Mouse (Mus musculus) heart, postnatal 36 days (tissue): Measurements from ENCODE around the gene Rln1. TPM values are rescaled to one million over a fixed set of nuclear protein-coding genes. Genes with fewer than 3 reads are reported as not detected.

Experiments used
- DNase-seq, 2 experiments: peaks; one replicate each; pipeline ENCODE4 v3.0.0; 2021 to 2022
- intact Hi-C: fragments of 180-260 bp; cut with DNase I; formaldehyde crosslinking; loops from one replicate; pipeline ENCODE4 v1.15.1; 2025
- total RNA-seq, 2 experiments: library from RNA; stranded (reverse); gene quantifications; 2 replicates each; pipeline ENCODE4 v1.2.3; 2021

Rln1 gene
- total RNA-seq, result not detected

GRCm38 (mm10) chr19:29334068-29334745 is at the start of gene Rln1:
Gene Rln1, minus strand, starts transcription at chr19:29334670.
- DNase-seq, result peak; percentile 12 to 14
- intact Hi-C loops, result no loop called here

- intact Hi-C loops, result no loop called here
- DNase-seq, result no peak
Measured at GRCm38 (mm10) chr19:29383368-29383767, 48.9 kb upstream of the Rln1 start.

GRCm38 (mm10) chr19:29379839-29380603 is 45.6 kb upstream of the Rln1 start:
- no peak for DNase-seq
- intact Hi-C loops, result no loop called here

DNA sequence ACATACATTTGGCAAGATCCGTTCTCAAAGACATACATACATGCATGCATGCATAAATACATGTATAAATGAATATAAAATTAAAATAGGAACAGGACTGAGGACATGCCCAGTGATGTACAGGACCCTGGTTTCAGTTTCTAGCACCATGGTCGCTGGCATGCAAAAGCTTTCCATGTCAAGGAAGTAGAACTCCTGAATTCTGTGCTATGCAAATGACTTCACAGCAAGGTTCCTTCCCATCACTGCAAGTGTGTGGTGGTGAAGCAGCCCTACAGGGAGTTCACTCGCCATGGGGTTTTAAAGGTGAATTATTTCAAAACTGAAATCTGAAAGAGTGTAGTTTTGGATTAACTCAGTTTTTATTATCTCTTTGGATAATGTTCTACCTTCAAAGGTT is 41.9 kb upstream of the Rln1 start:
- intact Hi-C loops, result no loop called here

DNA sequence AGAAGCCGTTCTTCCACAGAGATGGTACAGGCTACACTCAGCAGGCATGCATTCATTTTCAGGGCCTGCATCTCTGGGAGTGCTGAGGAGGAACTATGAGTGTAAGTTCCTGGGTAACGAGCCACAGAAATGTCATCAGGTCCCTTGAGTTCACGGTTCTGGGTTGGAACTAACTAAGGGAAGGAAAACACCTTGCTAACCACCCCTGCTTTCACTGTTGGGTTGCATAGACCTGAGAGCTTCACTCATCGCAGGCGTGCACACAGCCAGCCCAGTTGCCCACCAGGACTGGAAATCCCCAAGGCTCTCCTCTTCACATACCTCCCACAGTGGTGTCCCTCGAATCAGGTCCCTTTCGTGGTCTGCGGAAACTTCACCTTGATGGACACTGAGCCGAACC is 40.5 kb upstream of the Rln1 start:
- intact Hi-C loops, result loop anchor here (5.0 kb wide), 1 partner anchor 42 kb away; no protein-coding TSS in a partner anchor
- DNase-seq, result no peak

More for the DNA sequence above, 41.9 kb upstream of the Rln1 start:
- DNase-seq, result no peak

GRCm38 (mm10) chr19:29373438-29373837 is 39.0 kb upstream of the Rln1 start:
- no peak for DNase-seq
- intact Hi-C loops, result loop anchor here (5.0 kb wide), 1 partner anchor 44 kb away; no protein-coding TSS in a partner anchor

GRCm38 (mm10) chr19:29372621-29373020 is 38.2 kb upstream of the Rln1 start:
- no peak for DNase-seq
- intact Hi-C loops, result loop anchor here (5.0 kb wide), 1 partner anchor 45 kb away; no protein-coding TSS in a partner anchor

GRCm38 (mm10) chr19:29372138-29372537 is 37.7 kb upstream of the Rln1 start:
- intact Hi-C loops, result loop anchor here (5.0 kb wide), 1 partner anchor 45 kb away; no protein-coding TSS in a partner anchor

DNA sequence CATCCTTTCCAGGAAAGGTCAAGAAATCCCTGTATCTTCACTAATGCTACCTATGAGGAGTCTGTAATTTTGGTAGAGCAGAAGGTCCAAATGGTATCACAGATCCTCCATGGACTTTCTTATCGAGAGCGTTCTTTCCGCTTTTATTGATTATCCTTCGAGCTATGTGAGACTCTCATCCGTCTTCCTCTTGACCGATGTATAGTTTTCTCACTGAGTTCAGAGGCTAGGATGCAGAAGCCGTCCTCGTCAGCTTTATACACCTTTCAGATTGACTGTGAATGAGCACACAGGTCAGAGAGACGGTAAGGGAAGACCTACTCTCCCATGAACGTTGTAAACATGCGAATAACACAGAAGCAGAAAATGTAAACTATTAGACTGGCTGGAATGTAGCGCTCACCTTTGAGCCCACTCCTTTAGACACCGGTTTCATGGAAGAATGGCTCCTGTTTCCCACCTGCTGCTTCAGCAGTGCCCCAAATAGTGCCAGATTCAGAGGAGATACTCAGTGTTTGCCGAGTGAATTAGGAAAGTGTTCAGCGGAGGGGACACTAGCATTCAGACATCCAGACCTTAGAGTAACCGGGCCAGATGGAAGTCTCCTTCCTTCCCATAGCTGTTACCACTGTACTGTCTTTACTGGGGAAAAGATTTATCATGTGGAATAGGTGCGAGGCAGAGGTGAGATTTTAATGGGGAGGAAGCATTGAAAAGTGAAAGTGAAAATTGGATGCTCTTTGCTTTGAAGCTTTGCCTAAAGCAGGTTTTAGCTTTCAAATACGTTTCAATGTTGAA is 37.0 kb upstream of the Rln1 start:
- intact Hi-C loops, result loop anchor here (5.0 kb wide), 1 partner anchor 46 kb away; no protein-coding TSS in a partner anchor
- no peak for DNase-seq

More at GRCm38 (mm10) chr19:29372138-29372537, 37.7 kb upstream of the Rln1 start:
- peak in 1 of 2 experiments; percentile 28 for DNase-seq

DNA sequence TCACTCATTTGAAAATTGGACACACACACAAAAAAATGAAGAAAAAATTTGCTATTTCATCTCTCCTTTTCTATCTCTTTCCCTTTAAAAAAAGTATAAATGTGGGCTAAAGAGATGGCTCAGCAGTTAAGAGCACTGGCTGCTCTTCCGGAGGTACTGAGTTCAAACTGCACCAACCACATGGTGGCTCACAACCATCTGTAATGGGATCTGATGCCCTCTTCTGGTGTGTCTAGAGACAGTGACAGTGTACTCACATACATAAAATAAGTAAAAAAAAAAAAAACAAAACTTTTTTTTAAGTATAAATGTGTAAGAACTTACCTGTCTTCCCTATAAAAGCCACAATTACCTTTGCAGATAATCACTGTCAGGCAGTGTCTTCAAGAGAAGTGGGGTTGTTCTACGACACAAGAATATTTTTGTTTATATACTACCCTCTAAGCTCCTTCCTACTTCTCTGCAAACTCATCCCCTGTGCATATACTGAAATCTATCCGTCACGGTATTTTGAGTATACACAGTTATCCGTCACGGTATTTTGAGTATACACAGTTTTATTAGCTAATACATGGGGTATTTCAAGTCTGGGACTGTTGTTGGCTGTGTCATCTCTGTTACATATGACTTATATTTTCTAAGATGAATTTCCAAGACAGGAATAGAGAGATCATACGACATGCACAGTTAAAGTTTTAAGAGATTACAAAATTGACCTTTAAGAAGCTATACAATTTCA is 36.2 kb upstream of the Rln1 start:
- DNase-seq, result no peak
- intact Hi-C loops, result loop anchor here (5.0 kb wide), 1 partner anchor 47 kb away; no protein-coding TSS in a partner anchor

DNA sequence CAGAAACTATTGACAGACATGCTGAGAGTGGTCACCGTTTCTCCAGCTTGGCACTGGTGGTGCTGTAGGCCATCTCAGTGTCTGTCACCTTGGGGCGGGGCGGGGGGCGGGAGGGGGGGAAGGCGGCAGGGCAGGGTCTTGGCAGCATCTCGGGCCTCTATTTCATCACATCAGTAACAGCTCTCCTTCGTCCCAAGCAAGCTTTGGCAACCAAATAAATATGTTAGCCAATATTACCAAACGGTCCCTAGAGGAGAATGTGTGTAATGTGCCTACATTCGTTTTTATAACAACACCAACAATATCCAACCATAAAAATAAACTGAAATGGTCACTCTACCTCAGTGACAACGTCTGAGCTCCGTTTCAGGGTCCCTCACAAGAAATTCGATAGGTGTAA is 35.6 kb upstream of the Rln1 start:
- intact Hi-C loops, result loop anchor here (5.0 kb wide), 1 partner anchor 47 kb away; no protein-coding TSS in a partner anchor
- no peak for DNase-seq

GRCm38 (mm10) chr19:29368671-29369309 is 34.3 kb upstream of the Rln1 start:
- intact Hi-C loops, result no loop called here
- no peak for DNase-seq

- DNase-seq, result no peak
- intact Hi-C loops, result no loop called here
Measured at GRCm38 (mm10) chr19:29368041-29368440, 33.6 kb upstream of the Rln1 start.

DNA sequence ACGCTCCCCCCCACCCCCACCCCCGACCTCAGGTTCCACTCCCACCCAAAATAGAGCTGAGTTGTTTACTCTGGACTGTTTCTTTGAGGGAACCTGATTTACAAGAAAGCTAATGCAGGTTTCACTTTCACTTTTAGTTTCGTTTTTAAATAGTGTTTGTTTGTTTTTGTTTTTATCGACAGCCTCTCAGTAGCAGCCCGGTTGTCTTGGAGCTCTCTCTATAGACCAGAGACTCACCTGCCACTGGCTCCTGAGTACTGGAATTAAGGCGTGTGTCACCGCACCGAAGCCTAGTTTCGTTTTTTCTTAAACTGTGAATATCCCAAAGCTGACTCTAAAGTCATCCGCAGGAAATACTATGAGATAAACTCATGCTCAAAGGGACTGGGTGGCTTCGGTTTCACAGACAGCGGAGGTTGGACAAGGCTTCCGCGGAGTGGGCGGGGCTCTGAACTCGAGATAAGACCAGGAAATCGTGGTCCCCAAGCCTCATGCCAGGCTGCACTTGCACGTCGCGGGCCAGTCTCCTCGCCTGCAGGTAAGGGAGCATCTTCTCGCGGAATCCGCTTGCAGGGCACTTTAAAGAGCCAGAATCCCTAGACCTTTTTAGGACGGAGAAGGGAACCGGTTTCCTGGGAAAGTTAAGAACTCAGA is 32.6 kb upstream of the Rln1 start, which contains the start of the genes Plgrkt and Cd274:
TSS of gene Plgrkt (minus strand) at position 422 of the 654 bp plus-strand sequence.
TSS of gene Cd274 (plus strand) at position 487 of the 654 bp plus-strand sequence.
- peak; percentile 74 to 77 for DNase-seq
- intact Hi-C loops, result no loop called here

DNA sequence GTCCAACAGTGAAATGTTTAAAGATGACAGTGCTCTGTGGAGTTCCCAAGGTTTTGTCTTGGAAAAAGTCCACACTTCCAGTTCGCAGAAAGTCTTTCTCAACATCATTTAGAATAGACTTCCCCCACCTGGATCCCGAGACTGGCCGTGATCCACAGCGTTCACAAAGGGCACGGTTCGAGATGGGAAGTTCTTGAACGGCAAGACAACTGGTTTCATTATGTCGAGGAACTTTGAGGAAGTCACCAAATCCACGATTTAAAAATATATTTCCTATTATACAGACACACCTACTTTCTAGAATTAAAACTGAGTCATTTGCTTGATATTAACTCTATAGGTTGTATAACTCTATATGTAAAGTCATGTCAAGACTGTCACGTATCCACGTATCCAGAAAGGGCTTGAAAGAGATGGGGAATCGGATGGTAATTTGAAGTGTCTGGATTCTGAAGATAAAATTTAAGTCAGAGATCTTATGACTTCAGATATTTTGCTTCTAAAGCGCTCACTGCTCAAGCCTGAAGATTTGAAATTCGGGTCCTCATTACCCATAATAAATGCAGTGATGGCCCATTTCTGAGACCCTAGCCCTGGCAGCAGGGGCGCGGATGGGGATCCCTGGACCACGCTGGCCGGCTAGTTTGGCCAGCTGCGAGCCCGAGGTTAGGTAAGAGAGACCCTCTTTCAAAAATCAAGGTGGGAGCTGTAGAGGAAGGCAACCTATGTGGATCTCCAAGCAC is 31.9 kb upstream of the Rln1 start:
- DNase-seq, result no peak

DNA sequence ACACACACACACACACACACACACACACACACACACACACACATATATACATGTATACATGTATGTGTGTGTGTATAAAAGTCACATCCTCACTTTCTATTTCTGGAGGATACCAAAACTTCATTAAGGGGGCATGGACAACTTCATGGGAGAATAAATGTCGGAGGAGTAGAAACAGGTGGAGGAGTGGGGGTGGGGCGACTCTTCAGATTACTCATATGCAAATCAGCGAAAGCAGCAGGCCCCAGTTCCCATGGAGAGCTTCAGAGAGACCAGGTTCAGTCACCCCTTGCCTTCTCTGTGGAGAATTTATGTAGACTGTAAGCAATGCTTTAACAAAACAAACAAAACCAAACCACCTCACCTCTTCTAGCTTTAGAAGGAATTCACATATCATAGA is 30.6 kb upstream of the Rln1 start:
- intact Hi-C loops, result no loop called here
- no peak for DNase-seq

More for the DNA sequence above, 31.9 kb upstream of the Rln1 start:
- intact Hi-C loops, result no loop called here

DNA sequence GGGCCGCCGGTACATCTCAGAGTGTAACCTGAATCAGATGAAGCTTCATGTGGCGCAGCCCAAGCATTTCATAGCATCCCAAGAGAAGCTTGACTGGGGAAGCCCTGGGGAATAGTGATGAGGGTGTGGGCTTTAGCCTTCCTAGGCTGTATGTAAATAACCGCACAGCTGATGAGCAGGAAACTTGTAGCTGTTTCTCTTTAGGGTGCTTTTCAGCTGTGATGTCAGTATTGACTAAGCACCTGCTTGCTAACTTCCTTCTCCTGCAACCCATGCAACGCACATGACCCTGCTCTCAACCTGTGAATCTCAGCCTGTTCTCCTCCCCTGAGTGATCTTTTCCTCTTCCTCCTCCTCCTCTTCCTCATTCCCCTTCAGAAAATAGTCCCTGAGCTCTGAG is 29.6 kb upstream of the Rln1 start:
- intact Hi-C loops, result no loop called here
- DNase-seq, result no peak

GRCm38 (mm10) chr19:29363557-29363956 is 29.1 kb upstream of the Rln1 start:
- DNase-seq, result no peak
- intact Hi-C loops, result no loop called here
